Mouse (Mus musculus) c-Kit-positive CD71-positive TER-119-negative erythroid progenitor cells, embryonic 14.5 days (primary cell): ENCODE data around the gene Adamts5.

ENCODE experiments used
- DNase-seq: peaks from one replicate; pipeline ENCODE4 v3.0.0-alpha.2; 2013; ENCODE audit warnings: low read depth

Gene Adamts5

GRCm38 (mm10) chr16:85901581-85901910 lies at the start of gene Adamts5:
Gene Adamts5 (minus strand): TSS chr16:85901828.
- no peak for DNase-seq

- DNase-seq, result no peak
Measured at GRCm38 (mm10) chr16:85950356-85950755, 48.7 kb upstream of the Adamts5 start.

GRCm38 (mm10) chr16:85926004-85926403 lies 24.4 kb upstream of the Adamts5 start:
- DNase-seq, result no peak

- DNase-seq, result no peak
Measured at GRCm38 (mm10) chr16:85922454-85922853, 20.8 kb upstream of the Adamts5 start.

- no peak for DNase-seq
Measured at GRCm38 (mm10) chr16:85920122-85920521, 18.5 kb upstream of the Adamts5 start.

- DNase-seq, result no peak
Measured at GRCm38 (mm10) chr16:85900702-85901580, 687 bp downstream of the Adamts5 start.

GRCm38 (mm10) chr16:85899790-85900587 lies 1.6 kb downstream of the Adamts5 start:
- no peak for DNase-seq

DNA sequence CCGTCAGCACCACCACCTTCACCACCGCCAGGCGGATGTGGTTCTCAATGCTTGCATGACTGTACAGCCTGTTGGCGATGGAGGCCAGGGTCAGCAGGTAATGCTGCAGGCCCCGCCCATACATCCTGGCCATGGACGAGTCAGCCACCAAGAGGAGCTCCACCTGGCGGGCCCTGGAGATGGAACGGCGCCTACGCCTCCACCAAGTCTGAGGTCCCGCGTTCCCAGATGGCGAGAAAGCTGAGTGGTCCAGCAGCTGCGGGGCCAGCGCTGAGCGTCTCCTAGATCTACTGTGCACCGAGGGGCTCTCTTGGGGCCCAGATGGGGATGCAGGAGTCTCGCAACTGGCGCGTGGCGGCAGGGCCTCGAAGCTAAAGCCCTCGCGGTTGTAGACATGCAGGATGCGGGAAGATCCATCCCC lies 2.3 kb downstream of the Adamts5 start:
- no peak for DNase-seq

- DNase-seq, result no peak
Measured at GRCm38 (mm10) chr16:85898816-85899215, 2.8 kb downstream of the Adamts5 start.

DNA sequence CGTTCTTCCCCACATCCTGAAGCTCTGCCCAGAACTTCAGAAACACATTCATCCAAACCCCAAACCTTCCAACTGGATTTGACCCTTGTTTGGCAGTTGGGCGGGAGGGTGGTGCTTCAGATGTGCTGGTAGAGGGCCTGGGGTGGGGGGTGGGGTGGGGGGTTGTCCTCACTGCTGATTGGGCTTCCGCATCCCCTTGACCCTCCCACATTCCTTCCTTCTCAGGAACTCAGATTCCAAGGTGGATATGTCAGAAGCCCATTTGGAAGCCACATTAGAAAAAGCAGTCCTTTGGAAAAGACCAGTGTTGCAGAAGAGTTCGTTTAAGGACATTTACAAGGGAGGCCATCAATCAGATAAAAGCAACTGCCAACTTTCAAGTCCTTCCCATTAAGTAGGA lies 3.2 kb downstream of the Adamts5 start:
- DNase-seq, result no peak

GRCm38 (mm10) chr16:85897854-85898253 lies 3.8 kb downstream of the Adamts5 start:
- DNase-seq, result no peak

- no peak for DNase-seq
Measured at GRCm38 (mm10) chr16:85895948-85896347, 5.7 kb downstream of the Adamts5 start.

GRCm38 (mm10) chr16:85889778-85890177 lies 11.8 kb downstream of the Adamts5 start:
- DNase-seq, result no peak

GRCm38 (mm10) chr16:85887289-85888051 lies 14.2 kb downstream of the Adamts5 start:
- no peak for DNase-seq

DNA sequence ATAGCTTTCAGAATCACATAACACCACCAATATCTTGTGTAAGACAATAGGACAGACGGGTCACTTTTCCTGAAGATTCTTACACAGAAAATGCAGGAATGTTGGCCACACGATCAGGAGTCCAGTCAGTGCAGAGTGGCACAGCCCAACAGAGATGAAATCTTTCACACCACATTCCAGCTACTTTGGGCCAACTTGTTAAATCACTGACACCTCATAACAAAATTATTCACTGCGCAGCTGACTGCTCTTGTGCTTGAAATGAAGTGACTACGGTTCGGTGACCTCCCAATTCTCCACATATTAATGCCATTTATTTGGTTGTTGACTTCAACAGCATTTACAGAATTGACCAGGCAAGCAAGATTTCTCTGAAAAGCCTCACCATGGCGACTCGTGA lies 22.6 kb downstream of the Adamts5 start:
- no peak for DNase-seq

DNA sequence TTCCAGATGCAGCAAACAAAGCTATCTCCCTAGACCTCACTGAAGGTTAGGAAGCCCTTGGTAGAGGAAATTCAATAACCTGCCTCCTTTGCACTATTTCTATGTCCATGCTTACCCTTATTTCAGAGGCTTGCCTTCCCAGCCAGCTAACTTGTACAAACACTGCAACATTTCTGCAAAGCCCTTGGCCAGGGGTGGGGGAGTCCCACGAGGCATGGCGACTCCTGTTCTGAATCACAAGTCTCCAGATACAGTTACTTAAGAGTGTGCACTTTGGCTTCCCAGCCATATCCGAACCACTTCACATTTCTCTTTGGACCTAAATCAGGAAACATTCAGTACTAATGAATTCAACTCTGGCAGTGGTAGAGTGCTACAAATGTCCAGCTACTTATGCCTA lies 27.5 kb downstream of the Adamts5 start:
- DNase-seq, result no peak

DNA sequence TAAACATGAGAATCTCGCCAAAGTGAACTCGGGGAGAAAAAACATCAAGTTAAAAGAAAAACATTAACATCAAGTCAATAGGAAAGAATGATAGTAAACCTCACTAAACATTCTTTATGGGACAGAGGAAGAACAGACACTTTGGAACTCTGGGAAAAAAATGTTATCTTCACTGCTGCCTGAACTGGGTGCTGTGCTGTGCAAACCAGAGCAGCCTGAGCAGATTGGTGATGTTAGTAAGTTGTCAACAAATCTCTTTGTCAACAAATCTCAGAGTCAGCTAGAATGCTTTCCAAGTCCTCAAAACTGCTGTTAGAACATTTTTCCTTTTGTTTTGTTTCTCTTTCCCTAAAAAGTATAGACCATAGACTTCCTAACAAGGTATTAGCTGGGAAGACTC lies 29.7 kb downstream of the Adamts5 start:
- DNase-seq, result no peak

GRCm38 (mm10) chr16:85871248-85871647 lies 30.4 kb downstream of the Adamts5 start:
- no peak for DNase-seq

GRCm38 (mm10) chr16:85864691-85865389 lies 36.8 kb downstream of the Adamts5 start:
- DNase-seq, result no peak

- DNase-seq, result no peak
Measured at GRCm38 (mm10) chr16:85854505-85854904, 47.1 kb downstream of the Adamts5 start.

- no peak for DNase-seq
Measured at GRCm38 (mm10) chr16:85827066-85827465, 74.6 kb downstream of the Adamts5 start.
